Mouse (Mus musculus): Measurements from ENCODE around the gene RPS10-NUDT3.

- TF ChIP-seq POLR2A (IDR thresholded peaks at IDR 0.05; ENCODE audit: borderline replicate concordance, control insufficient read depth, low read depth, low read length) (no peak), CTCF (IDR thresholded peaks at IDR 0.05; ENCODE audit: control insufficient read depth, insufficient read depth, low read length) (no peak)
These were observed 34.2 kb downstream of the RPS10-NUDT3 start for GRCm38 (mm10) chr17:27600869-27601268.
